Mouse (Mus musculus) kidney, embryonic 15.5 days (tissue): ENCODE data around the gene Adamts10. TPM values are rescaled to one million over a fixed set of nuclear protein-coding genes. Genes with fewer than 3 reads are reported as not detected.

Source experiments
- ATAC-seq: fragments of 200-750 bp; cut with Nextera tagmentation; replicated peaks from 2 replicates; pipeline ENCODE4 v1.8.0; 2017; ENCODE audit warnings: moderate TSS enrichment; ENCODE audit not compliant: low FRiP score
- H3K27ac ChIP-seq: fragments of 300-500 bp; sonication (generic); 2 replicates; pipeline ENCODE4 v1.5.1; 2015; ENCODE audit warnings: mild to moderate bottlenecking, inconsistent platforms
- H3K27me3 ChIP-seq: fragments of 300-500 bp; sonication (generic); 2 replicates; pipeline ENCODE4 v1.6.1; 2015; ENCODE audit warnings: inconsistent platforms
- H3K36me3 ChIP-seq: fragments of 300-500 bp; sonication (generic); 2 replicates; pipeline ENCODE4 v1.6.1; 2015; ENCODE audit warnings: inconsistent platforms
- H3K4me1 ChIP-seq: fragments of 300-500 bp; sonication (generic); 2 replicates; pipeline ENCODE4 v1.6.1; 2015; ENCODE audit warnings: inconsistent platforms
- H3K4me2 ChIP-seq: fragments of 300-500 bp; sonication (generic); 2 replicates; pipeline ENCODE4 v1.6.1; 2015; ENCODE audit warnings: moderate library complexity, mild to moderate bottlenecking, inconsistent platforms
- H3K4me3 ChIP-seq: fragments of 300-500 bp; sonication (generic); replicated peaks from 2 replicates; pipeline ENCODE4 v1.5.1; 2015; ENCODE audit warnings: mild to moderate bottlenecking, inconsistent platforms
- H3K9ac ChIP-seq: fragments of 300-500 bp; sonication (generic); 2 replicates; pipeline ENCODE4 v1.6.1; 2015; ENCODE audit warnings: mild to moderate bottlenecking, inconsistent platforms
- H3K9me3 ChIP-seq: fragments of 300-500 bp; sonication (generic); replicated peaks from 2 replicates; pipeline ENCODE4 v1.6.1; 2016; ENCODE audit warnings: inconsistent platforms
- WGBS: fragments of 180-500 bp; shearing (Covaris S2); methylation state at CpG from one replicate; pipeline ENCODE4 v1.1.7; 2015; ENCODE audit warnings: mixed read lengths; 5-methylcytosine and 5-hydroxymethylcytosine counted together
- polyA plus RNA-seq: library from polyadenylated mRNA; unstranded; fragments of >200 nt; fragmentation: Nextera tagmentation; extraction: Ambion mirVana; gene quantifications from 2 replicates; pipeline ENCODE4 v1.2.1, GENCODE M21; 2015

Gene Adamts10
- polyA plus RNA-seq: 53.0 and 66.0 TPM in 2 replicates

- H3K4me3 ChIP-seq: peak within 1 kb of the TSS; percentile 63
- peak; percentile 78 for ATAC-seq
- peaks cover 40% of the 10 kb centered on the region for H3K4me1 ChIP-seq
- no peaks in the 10 kb centered on the region for H3K27me3 ChIP-seq
- H3K36me3 ChIP-seq: peaks cover 12% of the 10 kb centered on the region
- no peaks in the 10 kb centered on the region for H3K9me3 ChIP-seq
- peak within 1 kb of the TSS; percentile 58 for H3K9ac ChIP-seq
- peak within 1 kb of the TSS; percentile 88 for H3K27ac ChIP-seq
- peak within 1 kb of the TSS; percentile 70 for H3K4me2 ChIP-seq
- 0% methylated on average over 44 of the region's 44 CpGs for WGBS
These were observed at the start of gene Adamts10 for GRCm38 (mm10) chr17:33523918-33524755. Adamts10 (plus strand) TSS chr17:33524204.

- Histone ChIP-seq H3K27me3 (no peaks in the 10 kb centered on the region), H3K4me3 (no peak overlapping the region), H3K9ac (no peak overlapping the region), H3K9me3 (no peaks in the 10 kb centered on the region), H3K4me1 (no peaks in the 10 kb centered on the region), H3K36me3 (no peaks in the 10 kb centered on the region), H3K27ac (no peak overlapping the region), H3K4me2 (no peak overlapping the region)
- no peak for ATAC-seq
- 43% methylated on average over 6 of the region's 6 CpGs for WGBS
These were observed 40.0 kb upstream of the Adamts10 start for GRCm38 (mm10) chr17:33484020-33484419.

- H3K4me3 ChIP-seq: no peak overlapping the region
- H3K4me2 ChIP-seq: no peak overlapping the region
- no peak overlapping the region for H3K27ac ChIP-seq
- H3K9ac ChIP-seq: no peak overlapping the region
- WGBS: 76% methylated on average over 2 of the region's 2 CpGs
- H3K4me1 ChIP-seq: no peaks in the 10 kb centered on the region
- ATAC-seq: no peak
- no peaks in the 10 kb centered on the region for H3K36me3 ChIP-seq
- no peaks in the 10 kb centered on the region for H3K27me3 ChIP-seq
- H3K9me3 ChIP-seq: no peaks in the 10 kb centered on the region
These were observed 36.8 kb upstream of the Adamts10 start for GRCm38 (mm10) chr17:33487211-33487610.

- Histone ChIP-seq H3K4me3 (no peak overlapping the region), H3K9ac (no peak overlapping the region), H3K27me3 (no peaks in the 10 kb centered on the region), H3K36me3 (no peaks in the 10 kb centered on the region), H3K4me2 (no peak overlapping the region), H3K27ac (no peak overlapping the region), H3K9me3 (no peaks in the 10 kb centered on the region), H3K4me1 (no peaks in the 10 kb centered on the region)
- no peak for ATAC-seq
- WGBS: 100% methylated on average over 1 of the region's 1 CpGs
These were observed 36.4 kb upstream of the Adamts10 start for GRCm38 (mm10) chr17:33487652-33488051.

- WGBS: 91% methylated on average over 2 of the region's 2 CpGs
- H3K9me3 ChIP-seq: no peaks in the 10 kb centered on the region
These were observed 32.6 kb upstream of the Adamts10 start for GRCm38 (mm10) chr17:33491371-33491770.

GRCm38 (mm10) chr17:33493065-33493464, 30.9 kb upstream of the Adamts10 start:
- 66% methylated on average over 6 of the region's 6 CpGs for WGBS

More at GRCm38 (mm10) chr17:33491371-33491770, 32.6 kb upstream of the Adamts10 start:
- H3K27me3 ChIP-seq: no peaks in the 10 kb centered on the region
- no peaks in the 10 kb centered on the region for H3K4me1 ChIP-seq
- no peak overlapping the region for H3K4me3 ChIP-seq
- ATAC-seq: no peak
- H3K4me2 ChIP-seq: no peak overlapping the region
- H3K36me3 ChIP-seq: no peaks in the 10 kb centered on the region
- no peak overlapping the region for H3K9ac ChIP-seq
- H3K27ac ChIP-seq: no peak overlapping the region

GRCm38 (mm10) chr17:33494586-33494985, 29.4 kb upstream of the Adamts10 start:
- Histone ChIP-seq H3K4me2 (no peak overlapping the region), H3K4me3 (no peak overlapping the region), H3K9ac (no peak overlapping the region), H3K9me3 (no peaks in the 10 kb centered on the region), H3K27me3 (no peaks in the 10 kb centered on the region), H3K4me1 (no peaks in the 10 kb centered on the region), H3K27ac (no peak overlapping the region), H3K36me3 (no peaks in the 10 kb centered on the region)
- no peak for ATAC-seq

More at GRCm38 (mm10) chr17:33493065-33493464, 30.9 kb upstream of the Adamts10 start:
- Histone ChIP-seq H3K4me3 (no peak overlapping the region), H3K27ac (no peak overlapping the region), H3K36me3 (no peaks in the 10 kb centered on the region), H3K9ac (no peak overlapping the region), H3K4me1 (no peaks in the 10 kb centered on the region), H3K27me3 (no peaks in the 10 kb centered on the region), H3K9me3 (no peaks in the 10 kb centered on the region), H3K4me2 (no peak overlapping the region)
- ATAC-seq: no peak

GRCm38 (mm10) chr17:33498918-33499317, 25.1 kb upstream of the Adamts10 start:
- H3K4me1 ChIP-seq: 0 out of 2 replicates have a peak, but pooled peaks cover 4% of the 10 kb centered on the region
- H3K9me3 ChIP-seq: no peaks in the 10 kb centered on the region
- H3K27me3 ChIP-seq: no peaks in the 10 kb centered on the region
- no peak overlapping the region for H3K9ac ChIP-seq
- H3K27ac ChIP-seq: no peak overlapping the region
- H3K4me3 ChIP-seq: no peak overlapping the region
- H3K4me2 ChIP-seq: no peak overlapping the region
- ATAC-seq: no peak
- 71% methylated on average over 1 of the region's 1 CpGs for WGBS
- no peaks in the 10 kb centered on the region for H3K36me3 ChIP-seq

GRCm38 (mm10) chr17:33508386-33508785, 15.6 kb upstream of the Adamts10 start:
- 95% methylated on average over 1 of the region's 1 CpGs for WGBS
- no peak overlapping the region for H3K9ac ChIP-seq
- H3K27me3 ChIP-seq: no peaks in the 10 kb centered on the region
- 0 out of 2 replicates have a peak, but pooled peaks cover 6% of the 10 kb centered on the region for H3K4me1 ChIP-seq
- H3K4me3 ChIP-seq: no peak overlapping the region
- no peak overlapping the region for H3K27ac ChIP-seq
- H3K36me3 ChIP-seq: no peaks in the 10 kb centered on the region
- ATAC-seq: no peak
- H3K9me3 ChIP-seq: no peaks in the 10 kb centered on the region
- H3K4me2 ChIP-seq: no peak overlapping the region

GRCm38 (mm10) chr17:33510172-33510571, 13.8 kb upstream of the Adamts10 start:
- H3K27me3 ChIP-seq: no peaks in the 10 kb centered on the region
- no peak overlapping the region for H3K9ac ChIP-seq
- no peak for ATAC-seq
- 72% methylated on average over 5 of the region's 5 CpGs for WGBS
- no peaks in the 10 kb centered on the region for H3K36me3 ChIP-seq
- H3K9me3 ChIP-seq: no peaks in the 10 kb centered on the region; the same call in 1 of the 2 replicates
- no peak overlapping the region for H3K27ac ChIP-seq
- no peak overlapping the region for H3K4me3 ChIP-seq
- no peak overlapping the region for H3K4me2 ChIP-seq
- no peaks in the 10 kb centered on the region for H3K4me1 ChIP-seq

GRCm38 (mm10) chr17:33512441-33513415, 11.3 kb upstream of the Adamts10 start:
- no peak overlapping the region for H3K4me2 ChIP-seq
- H3K4me3 ChIP-seq: no peak overlapping the region
- WGBS: 28% methylated on average over 2 of the region's 2 CpGs
- no peak overlapping the region for H3K27ac ChIP-seq
- H3K9me3 ChIP-seq: no peaks in the 10 kb centered on the region; the same call in 1 of the 2 replicates
- H3K27me3 ChIP-seq: no peaks in the 10 kb centered on the region
- H3K9ac ChIP-seq: no peak overlapping the region
- no peak for ATAC-seq
- H3K36me3 ChIP-seq: no peaks in the 10 kb centered on the region
- H3K4me1 ChIP-seq: no peaks in the 10 kb centered on the region

- 80% methylated on average over 5 of the region's 5 CpGs for WGBS
- Histone ChIP-seq H3K9me3 (no peaks in the 10 kb centered on the region; the same call in 1 of the 2 replicates), H3K4me2 (no peak overlapping the region), H3K27me3 (no peaks in the 10 kb centered on the region), H3K9ac (no peak overlapping the region), H3K4me1 (no peaks in the 10 kb centered on the region), H3K36me3 (no peaks in the 10 kb centered on the region), H3K4me3 (no peak overlapping the region), H3K27ac (no peak overlapping the region)
- no peak for ATAC-seq
These were observed 10.1 kb upstream of the Adamts10 start for GRCm38 (mm10) chr17:33513874-33514273.
